Mouse (Mus musculus) megakaryocyte-erythroid progenitor cell, adult 5-6 weeks (primary cell): Measurements from ENCODE around the gene Fcgr2b. TPM values are rescaled to one million over a fixed set of nuclear protein-coding genes. Genes with fewer than 3 reads are reported as not detected.

Experiments
- ATAC-seq: replicated peaks from 2 replicates; pipeline ENCODE4 v1.8.0; 2016; ENCODE audit warnings: mild to moderate bottlenecking, inconsistent platforms; ENCODE audit not compliant: severe bottlenecking, poor library complexity, low FRiP score, low TSS enrichment
- total RNA-seq, 2 experiments: library from RNA; stranded (forward) in 1 of 2; stranded (reverse) in 1 of 2; fragments of 200-1000, 215-1000 nt in 1 of 2; fragments of >200 nt in 1 of 2; fragmentation: Nextera tagmentation in 1 of 2; gene quantifications; 2 replicates each; pipeline ENCODE4 v1.2.3; 2014 to 2017

Fcgr2b gene
- total RNA-seq (2014; fragmentation: Nextera tagmentation) (4.5 and 6.0 TPM in 2 replicates), total RNA-seq (2017) (3.8 TPM in 1 of 2 replicates, not detected in the other)

DNA sequence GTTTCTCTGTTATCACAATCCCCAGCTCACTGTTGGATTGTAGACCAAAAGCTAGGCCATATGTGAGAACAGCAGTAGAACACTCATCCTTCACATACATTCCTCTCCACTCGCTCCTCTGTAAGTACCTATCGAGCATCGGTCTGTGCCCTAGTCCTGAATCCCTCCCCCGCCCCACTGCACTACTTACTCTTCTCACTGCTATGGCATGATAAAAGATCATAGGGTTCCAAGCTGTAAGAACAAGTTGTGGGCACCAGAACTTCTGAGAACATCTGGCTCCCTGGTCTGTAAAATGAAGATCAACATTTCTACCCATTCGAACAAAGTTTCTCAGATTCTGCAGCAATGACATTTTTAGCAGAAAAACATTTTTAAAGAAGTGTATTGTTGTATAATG lies at the start of gene Fcgr2b:
Gene Fcgr2b, minus strand, starts transcription at position 101 of the 400 bp plus-strand sequence.
- no peak for ATAC-seq

DNA sequence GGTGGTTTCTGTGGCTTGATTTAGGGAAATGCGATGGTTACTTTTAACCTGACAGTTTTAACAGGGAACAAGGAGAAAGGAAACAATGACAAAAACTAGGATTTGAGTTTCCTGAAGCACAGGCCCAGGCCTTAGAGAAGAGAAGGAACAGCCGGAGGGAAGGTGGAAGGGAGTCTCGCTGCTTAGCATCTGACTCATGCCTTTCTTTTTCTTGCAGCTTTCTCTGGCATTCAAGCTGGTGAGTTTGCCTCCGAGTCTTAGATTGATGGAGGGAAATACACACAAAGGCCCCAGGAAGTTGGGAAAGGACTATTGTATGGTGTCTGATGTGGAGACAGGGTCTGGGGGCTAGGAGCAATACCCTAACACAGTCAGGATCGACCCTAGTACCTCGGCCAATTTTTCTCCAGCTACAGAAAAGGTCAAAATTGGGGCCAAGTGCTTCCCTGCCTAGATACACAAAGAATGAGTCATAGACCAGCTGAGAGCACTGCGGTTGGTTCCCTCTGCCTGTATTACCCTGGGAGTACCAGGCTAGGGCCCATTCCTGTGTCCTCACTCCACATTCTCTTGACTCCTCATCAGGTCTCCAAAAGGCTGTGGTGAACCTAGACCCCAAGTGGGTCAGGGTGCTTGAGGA lies 43.1 kb upstream of the Fcgr2b start:
- no peak for ATAC-seq

DNA sequence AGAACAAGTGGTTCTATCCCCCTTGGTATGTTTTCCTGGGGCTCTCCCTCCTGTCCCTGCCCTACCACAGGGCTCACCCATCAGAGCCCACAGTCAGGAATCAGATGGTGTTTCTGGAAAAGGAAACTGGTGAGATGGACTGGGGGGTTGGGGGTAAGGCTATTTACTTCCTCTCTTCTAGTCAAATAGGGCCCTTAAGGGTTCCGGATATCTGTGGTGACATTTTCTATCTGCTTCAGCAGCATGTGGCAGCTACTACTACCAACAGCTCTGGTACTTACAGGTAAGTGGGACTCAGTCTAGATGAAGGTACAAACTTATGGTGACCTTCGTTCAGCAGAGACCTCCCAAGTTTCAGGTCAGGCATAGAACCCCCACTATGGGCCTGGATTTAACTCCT lies 42.4 kb upstream of the Fcgr2b start, which contains the start of gene Fcgr4:
Gene Fcgr4, plus strand, starts transcription at position 184 of the 400 bp plus-strand sequence.
- peak; percentile 18; the same call in 1 of the 2 replicates for ATAC-seq

DNA sequence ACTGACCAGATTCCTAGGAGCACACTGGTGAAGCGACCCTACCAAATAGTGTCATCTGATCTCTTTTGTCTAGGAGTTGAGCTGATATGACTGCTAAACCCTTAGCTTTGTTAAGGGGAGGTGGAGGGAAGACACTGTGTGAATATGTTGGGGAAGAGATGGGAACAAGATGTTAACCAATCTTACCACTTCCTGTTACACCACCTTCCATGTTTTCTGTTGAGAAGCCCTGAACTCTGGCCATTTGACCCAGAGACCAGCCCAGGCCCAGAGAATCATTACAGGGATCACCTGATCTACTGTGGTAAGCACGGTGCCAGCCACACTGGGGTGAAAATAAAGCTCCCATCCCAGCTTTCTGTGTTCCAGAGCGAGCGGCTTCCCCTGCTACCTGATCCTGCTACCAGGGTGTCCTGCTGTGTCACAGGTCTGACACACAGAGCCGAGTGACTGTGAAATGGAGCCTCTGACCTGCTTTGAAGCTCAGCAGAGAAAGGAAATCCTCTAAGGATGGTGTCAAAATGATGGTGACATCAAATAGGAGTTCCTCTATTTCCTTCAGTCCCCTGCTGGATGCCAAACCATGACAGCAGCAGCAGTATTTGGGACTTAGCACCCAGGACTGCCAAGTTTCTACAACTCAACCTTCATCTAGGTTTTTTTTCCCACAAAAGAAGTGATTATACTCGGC lies 41.3 kb upstream of the Fcgr2b start:
- 0 out of 2 replicates have a peak, but pooled peaks have one; percentile 26 for ATAC-seq

DNA sequence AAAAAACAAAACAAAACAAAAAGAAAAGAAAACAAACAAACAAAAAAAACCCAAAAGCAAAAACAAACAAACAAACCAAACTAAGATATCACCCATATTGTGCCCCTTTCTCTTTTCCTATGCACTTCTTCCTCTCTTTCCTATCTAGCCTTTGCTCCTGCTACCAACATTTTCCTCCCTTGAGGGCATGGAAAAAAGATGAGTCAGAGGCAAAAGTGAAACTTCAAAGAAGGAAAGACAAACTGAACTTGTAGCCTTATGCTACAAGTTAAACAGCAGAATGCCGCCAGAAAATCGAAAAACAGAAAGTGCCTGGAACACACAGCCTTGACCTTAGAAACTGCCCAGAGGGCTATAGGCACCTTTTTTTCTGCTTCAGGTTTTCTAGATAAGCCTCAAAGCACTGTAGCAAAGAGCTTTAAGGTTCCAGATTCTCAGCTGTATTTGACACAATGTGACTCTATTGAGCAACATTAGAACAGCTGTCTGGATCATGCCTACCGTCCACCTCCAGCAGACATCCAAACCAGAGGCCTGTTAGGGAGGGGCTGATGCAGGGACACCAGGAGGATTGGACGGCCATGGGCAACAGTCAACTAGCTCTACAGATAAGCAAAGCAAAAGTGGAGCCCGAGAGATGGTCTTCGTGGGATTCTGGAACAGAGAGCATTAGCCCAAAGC lies 40.5 kb upstream of the Fcgr2b start:
- no peak for ATAC-seq

DNA sequence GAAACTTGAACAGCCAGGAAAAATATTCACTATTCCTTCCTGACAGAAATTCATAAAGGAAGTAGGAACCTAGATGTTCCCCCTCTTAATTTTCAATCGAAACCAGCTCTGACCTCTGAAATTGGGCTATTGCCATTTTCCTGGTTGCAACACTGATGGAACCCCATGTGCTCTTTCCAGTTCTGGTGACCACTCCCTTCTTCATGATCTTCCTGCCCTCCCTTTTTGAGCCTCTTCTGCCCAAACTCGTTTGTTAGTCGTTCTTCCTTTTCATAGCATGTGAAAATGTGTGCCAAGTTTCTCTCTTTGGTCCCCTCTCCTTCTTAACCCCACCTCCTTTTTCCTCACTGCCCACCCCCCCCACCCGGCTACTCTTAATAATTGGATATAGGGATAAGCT lies 35.4 kb upstream of the Fcgr2b start:
- no peak for ATAC-seq

DNA sequence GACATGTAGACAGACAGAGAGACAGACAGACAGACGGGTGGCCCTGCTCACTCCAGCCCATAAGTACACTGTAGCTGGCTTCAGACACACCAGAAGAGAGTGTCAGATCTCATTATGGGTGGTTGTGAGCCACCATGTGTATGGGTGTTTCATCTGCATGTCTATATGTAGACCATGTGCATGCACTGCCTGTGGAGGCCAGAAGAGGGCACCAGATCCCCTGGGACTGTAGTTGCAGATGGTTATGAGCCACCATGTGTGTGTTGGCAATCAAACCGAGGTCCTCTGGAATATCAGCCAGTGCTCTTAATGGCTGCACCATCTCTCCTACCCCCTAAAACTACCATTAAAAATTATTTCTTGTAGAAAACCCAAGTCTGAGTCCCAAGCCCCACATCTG lies 30.6 kb upstream of the Fcgr2b start:
- ATAC-seq, result no peak

DNA sequence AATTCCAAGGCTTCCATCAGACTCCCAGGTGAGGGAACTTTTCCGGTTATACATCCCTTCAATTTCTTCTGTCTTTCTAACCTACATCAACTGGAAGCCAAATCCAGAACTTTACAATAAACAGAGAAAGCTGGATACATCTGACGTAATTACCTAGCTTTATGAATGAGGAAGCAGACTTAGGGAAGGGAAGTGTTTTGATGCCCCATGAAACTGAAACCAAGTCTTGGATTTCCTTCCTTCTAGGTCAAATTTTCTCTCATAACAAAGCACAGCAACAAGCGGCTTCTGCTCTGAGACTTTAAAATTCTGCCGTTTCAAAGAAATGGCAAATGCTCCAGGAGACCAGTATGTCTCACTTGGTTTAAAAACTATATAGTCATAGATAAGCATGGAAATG lies 30.0 kb upstream of the Fcgr2b start:
- no peak for ATAC-seq

DNA sequence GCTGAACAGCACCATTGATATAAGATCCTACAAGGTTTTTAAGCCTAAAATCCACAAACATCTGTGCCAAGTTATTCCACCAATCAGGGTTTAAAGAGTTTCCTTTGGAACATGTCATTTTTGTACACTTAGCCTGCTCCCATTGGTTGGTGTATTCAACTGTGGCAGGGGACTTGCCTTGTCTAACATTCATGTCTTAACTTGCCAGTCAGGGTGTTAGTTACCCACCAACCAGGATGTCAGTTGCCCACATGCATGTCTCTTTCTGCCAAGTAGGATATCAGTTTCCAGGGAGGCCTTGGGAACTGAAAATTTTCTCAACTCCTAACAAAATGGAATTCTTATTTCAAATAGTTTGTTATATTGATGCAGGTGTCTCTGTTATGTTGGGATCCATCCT lies 29.2 kb upstream of the Fcgr2b start:
- no peak for ATAC-seq

DNA sequence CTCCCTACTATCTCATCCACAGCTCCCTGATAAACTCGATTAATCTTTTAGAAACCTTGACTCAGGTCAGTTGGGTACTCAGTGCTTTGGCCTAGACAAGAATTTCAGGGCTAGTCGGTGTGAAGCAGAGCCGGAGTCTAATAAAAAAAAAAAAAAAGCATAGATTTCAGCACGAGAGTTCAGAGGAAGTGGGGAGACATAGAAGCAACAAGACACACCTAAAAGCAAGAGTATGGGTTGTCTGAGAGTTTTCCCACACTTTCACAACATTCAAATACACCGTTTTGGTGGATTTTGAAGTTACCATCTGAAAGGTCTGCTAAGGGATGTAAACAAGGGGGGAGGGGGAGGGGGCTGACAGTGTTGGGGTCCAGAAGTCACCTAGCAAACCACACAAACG lies 28.7 kb upstream of the Fcgr2b start:
- no peak for ATAC-seq

DNA sequence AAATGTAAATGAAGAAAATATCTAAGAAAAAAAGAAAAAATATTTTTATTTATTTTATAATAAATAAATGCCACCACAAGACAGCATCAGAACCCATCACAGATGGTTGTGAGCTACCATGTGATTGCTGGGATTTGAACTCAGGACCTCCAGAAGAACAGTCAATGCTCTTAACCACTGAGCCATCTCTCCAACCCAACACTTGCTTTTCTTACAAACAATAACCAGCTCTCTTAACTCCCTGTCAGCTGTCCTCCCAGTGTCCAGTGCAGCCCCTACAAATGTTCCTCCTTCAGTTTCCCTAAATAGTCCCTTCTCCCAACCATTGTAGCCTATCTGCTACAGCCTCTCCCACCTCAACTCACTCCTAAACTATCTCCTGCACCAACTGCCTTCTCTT lies 23.5 kb upstream of the Fcgr2b start:
- ATAC-seq, result no peak

DNA sequence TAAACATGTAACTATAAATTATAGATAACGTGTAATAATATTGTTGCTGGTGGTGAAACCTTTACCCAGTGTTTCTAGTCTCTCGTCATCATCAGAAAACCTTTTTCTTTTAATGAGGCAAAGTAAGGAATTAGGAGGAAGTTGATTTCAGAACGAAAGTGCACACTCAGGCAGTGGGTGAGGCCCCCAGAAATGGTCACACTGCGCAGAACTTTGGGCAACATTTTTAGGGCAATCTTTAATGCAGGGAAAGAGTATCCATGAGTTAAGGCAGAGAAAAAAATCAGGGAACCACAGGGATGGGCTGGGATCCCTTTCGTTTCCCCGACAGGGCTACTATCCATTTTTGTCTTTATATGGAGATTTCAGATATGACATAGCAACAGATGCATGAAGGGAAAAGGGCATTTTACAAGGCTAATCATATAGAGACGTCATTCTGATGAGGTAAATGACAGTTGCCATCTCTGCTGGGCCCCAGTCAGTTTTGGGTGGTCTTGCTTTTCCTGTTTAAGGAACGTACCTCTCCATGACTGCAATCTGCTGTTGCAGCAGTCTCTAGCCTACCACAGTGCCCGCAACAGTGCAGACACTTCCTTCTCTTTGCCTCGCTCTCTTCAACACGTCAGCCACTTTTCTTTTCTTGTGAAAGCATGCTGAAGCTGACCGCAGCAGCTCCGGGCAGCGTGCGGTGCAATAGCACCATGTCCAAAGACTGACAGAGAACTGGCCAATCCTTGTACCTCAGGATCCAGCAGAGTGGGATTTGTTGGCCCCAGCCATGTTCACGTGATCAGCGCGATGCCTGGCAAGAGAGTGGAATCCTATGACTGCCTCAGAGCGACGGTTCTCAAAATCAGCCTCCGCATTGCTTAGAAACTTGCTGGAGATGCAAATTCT lies 21.7 kb upstream of the Fcgr2b start:
- peak; percentile 63 for ATAC-seq

DNA sequence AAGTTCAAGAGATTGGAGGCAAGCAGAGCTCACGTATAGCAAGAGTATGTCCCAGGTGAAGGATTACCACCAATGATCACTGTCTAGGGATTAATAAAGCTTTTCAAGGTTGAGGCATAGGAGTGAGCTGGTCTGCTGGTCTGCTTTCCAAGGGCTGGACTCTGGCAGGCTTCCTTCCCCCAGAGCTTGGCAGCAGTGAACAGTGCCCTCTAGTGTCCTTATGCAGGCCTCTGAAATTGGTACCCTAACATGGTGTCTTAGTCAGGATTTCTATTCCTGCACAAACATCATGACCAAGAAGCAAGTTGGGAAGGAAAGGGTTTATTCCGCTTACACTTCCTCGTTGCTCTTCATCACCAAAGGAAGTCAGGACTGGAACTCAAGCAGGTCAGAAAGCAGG lies 20.4 kb upstream of the Fcgr2b start:
- peak; percentile 84 for ATAC-seq

DNA sequence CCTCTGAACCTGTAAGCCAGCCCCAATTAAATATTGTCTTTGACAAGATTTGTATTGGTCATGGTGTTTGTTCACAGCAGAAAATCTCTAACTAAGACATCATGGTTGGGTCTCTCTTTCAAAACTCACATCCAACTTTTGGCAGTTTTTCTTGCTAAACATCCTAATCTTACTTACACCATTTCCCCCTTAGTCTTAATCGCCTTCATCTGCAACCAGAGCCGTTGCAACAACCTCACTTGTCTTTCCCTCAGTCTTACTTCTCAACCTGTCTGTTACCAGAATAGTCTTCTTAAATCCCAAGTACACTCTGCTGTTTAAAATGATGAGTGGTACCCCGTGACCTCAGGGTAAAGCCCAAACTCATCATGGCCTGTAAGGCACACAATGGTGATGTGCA lies 19.7 kb upstream of the Fcgr2b start:
- no peak for ATAC-seq

DNA sequence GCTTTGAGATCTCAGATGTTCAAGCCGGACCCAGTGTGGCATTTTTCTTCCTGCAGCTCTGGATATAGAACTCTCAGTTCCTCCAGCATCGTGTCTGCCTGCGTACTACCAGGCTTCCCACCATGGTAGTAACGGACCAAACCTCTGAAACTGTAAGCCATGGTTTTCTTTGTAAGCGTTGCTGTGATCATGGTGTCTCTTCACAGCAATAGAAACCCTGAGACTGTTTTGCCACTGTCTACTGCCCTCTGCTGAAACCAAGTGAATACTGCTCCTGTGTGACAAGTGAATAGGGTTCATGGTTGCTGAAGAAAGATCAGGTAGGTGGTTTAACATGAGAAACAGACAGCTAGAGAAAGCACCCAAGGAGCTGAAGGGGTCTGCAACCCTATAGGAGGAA lies 16.2 kb upstream of the Fcgr2b start:
- peak; percentile 85 for ATAC-seq

DNA sequence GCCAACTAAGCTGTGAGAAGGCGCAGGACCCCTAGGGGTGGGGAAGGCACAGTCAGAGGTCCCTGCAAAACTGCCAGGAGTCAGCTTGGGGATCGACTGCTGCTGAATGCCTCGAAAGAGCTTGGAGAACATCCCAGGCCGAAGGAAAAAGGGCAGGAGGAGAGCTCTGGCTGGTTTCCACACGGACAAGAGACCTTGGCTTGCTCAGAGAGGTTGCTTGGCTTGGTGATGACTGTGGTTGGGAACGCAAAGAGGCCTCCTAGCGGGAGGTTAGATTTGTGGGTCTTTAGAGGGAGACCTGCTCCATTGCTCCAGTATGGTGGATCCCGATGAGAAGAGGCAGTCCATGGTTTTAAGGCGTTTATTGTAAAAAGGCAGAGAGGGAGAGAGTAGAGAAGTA lies 13.3 kb upstream of the Fcgr2b start:
- no peak for ATAC-seq

DNA sequence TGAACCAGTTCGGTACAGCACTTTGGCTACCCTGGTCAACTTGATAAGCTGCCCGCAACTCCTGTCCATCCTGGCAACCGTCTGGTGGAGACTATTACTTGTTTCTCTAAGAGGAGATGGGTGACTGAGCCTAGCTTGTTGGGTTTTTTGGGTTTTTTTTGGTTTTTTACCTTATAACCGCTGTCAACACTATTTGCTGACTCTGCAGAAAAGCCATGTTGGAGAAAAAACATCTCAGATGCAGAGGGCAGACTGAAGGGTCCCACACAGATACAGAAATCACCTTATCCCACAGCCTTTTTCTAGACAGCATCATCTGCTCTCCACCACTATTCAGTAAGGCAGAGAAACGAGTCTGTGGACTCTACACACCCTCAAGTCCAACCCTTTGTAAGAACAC lies 9.5 kb upstream of the Fcgr2b start:
- ATAC-seq, result no peak

DNA sequence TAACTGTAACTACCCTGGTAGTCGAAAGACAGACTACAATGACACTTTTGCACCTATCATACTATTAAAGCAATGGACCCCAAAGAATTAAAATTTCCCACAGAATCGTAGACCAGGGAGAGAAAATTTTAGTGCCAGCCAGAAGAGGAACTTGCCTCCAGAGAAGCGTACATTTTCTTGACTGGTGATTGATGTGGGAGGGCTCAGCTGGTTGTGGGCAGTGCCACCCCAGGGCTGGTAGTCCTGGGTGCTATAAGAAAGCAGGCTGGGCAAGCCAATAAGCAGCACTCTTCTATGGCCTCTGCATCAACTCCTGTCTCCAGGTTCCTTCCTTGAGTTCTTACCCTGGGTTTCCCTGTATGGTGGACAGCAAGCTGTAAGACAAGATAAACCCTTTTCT lies 8.7 kb upstream of the Fcgr2b start:
- ATAC-seq, result no peak

DNA sequence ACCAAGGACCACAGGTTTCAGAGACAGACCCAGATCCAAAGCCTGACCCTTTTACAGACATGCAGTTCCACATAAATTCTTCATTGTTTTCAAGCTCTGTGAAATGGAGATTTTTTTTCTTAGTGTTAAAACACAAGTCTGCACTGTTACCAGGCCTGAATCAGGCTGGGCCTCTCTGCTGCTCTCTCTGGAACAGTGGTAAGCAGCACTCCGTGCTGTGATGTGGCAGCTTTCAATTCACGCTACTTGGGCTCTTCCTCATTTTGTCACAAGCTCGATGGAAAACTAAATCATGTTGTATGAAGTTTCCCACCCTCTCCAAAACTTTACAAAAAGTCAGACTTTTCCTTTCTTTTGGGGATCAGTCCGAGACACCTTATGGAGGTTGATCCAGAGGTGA lies 6.7 kb upstream of the Fcgr2b start:
- ATAC-seq, result no peak

DNA sequence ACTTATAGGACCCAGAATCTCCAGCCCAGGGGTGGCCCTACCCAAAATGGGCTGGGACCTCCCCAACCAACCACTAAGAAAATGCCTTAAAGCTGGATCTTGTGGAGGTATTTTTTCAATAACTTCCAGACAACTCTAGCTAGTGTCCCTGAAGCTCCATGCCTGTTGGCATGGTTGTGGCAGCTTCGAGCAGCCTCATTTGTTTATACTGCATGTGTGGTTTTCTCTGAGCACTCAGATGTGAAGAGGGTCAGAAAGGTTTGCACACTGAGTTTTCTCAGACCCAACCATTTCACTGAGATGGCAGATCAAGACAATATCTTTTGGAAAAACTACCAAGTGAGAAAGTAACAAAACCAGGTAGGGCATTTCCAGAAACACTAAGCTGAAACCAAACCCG lies 6.0 kb upstream of the Fcgr2b start:
- ATAC-seq, result no peak
